Mouse (Mus musculus): ENCODE measurements around the gene Rc3h2.

DNA sequence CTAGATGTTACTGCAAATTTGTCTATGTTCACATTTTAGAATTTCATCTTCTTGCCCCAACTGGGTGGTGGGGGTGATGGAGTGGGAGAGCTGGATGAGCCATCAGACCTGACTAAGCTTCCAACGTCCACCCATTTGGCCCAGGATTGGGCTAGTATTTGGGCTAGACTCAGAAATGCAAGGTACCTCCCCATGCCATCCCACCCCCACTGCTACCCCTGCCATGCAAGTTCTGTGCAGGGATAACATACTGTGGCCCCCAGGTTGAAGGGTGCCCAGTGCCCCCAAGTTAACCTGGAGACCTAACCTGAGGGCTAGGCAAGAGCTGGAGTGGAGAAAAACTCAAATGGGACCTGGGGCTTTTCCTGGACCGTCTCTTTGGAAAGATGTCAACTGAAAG, 62.8 kb downstream of the Rc3h2 start:
- TF ChIP-seq POLR2A (IDR thresholded peaks at IDR 0.05; ENCODE audit: insufficient read length, low read depth), result no peak
- no peak for TF ChIP-seq CEBPB (IDR thresholded peaks at IDR 0.05; ENCODE audit: insufficient read depth, poor library complexity, severe bottlenecking)
- TF ChIP-seq USF1 (IDR thresholded peaks at IDR 0.05; ENCODE audit: low read depth), result no peak
- TF ChIP-seq TCF12 (IDR thresholded peaks at IDR 0.05; ENCODE audit: insufficient read depth, poor library complexity, severe bottlenecking), result no peak
- TF ChIP-seq MAX (IDR thresholded peaks at IDR 0.05; ENCODE audit: low read depth), result no peak
- TF ChIP-seq TCF3 (IDR thresholded peaks at IDR 0.05; ENCODE audit: insufficient read length, low read depth), result no peak
- no peak for TF ChIP-seq REST (IDR thresholded peaks at IDR 0.05; ENCODE audit: insufficient read depth, insufficient read length)
- no peak for TF ChIP-seq E2F4 (IDR thresholded peaks at IDR 0.05; ENCODE audit: insufficient read depth)
- TF ChIP-seq MYOG (IDR thresholded peaks at IDR 0.05; ENCODE audit: control insufficient read depth in 1 of 3, insufficient read depth in 1 of 3, insufficient read length in 2 of 3, low read depth in 2 of 3), result no peak
- TF ChIP-seq POLR2AphosphoS2 (IDR thresholded peaks at IDR 0.05; ENCODE audit: insufficient read length, low read depth), result no peak

Measured in myocyte (in vitro differentiated cells).